Comparison of ENCODE assay signal across 19 mouse cellular contexts in genomic region chr12:14665909-14666308, GRCm38 (mm10).
DNase-seq lines count a peak whose midpoint lies in the region; ATAC-seq and TF ChIP-seq lines count a peak whose summit lies in the region.
"Had no signal": no experiment of that assay in that cellular context is flagged by ENCODE, and none has a peak within 500 bp of the region (broad histone marks: within the 10 kb centered on the region; RNA-seq: fewer than 3 reads in every experiment).

No protein-coding gene starts in this region.

- H3K27me3 ChIP-seq in hindbrain, postnatal 0 days (ENCODE audit: insufficient read depth, low read length) = no peaks in the 10 kb centered on the region
- no peaks in the 10 kb centered on the region for H3K27me3 ChIP-seq in hindbrain, embryonic 12.5 days
- H3K27me3 ChIP-seq: intestine, embryonic 15.5 days had no signal

- no peak overlapping the region for H3K4me3 ChIP-seq in hindbrain, postnatal 0 days (ENCODE audit: low read length)
- no peak overlapping the region for H3K4me3 ChIP-seq in hindbrain, embryonic 12.5 days
- H3K4me3 ChIP-seq: embryonic facial prominence, embryonic 10.5 days; erythroblast, embryonic 14.5 days; heart, embryonic 10.5 days; intestine, embryonic 15.5 days; myocyte had no signal

- no peaks in the 10 kb centered on the region for H3K36me3 ChIP-seq in hindbrain, postnatal 0 days (ENCODE audit: insufficient read depth, low read length)
- no peaks in the 10 kb centered on the region for H3K36me3 ChIP-seq in hindbrain, embryonic 12.5 days
- H3K36me3 ChIP-seq: embryonic facial prominence, embryonic 10.5 days; heart, embryonic 10.5 days; intestine, embryonic 15.5 days had no signal

- DNase-seq in hindbrain, postnatal 0 days (ENCODE audit: low spot score) = peak; percentile 70
- DNase-seq in Muller cell, postnatal 12 days (ENCODE audit: inconsistent ontology term) = peak; percentile 88
- peak; percentile 61 for DNase-seq in brain, embryonic 14.5 days (ENCODE audit: low read depth)
- DNase-seq in right cerebral cortex, adult 2 months (ENCODE audit: low spot score in 2 of 2) = peak; percentile 2 to 7
- DNase-seq in embryo, embryonic 10 days (ENCODE audit: low spot score) = no peak
- DNase-seq in B cell, adult 2 months = no peak
- DNase-seq: adrenal gland, postnatal 14 days; cerebellum, adult 9-11 months; gastrocnemius, postnatal 14 days; kidney, postnatal 10 days; lung, adult 18-20 months; lung, postnatal 4 days had no signal

- no peak for TF ChIP-seq POLR2A in brain, embryonic 14.5 days (IDR thresholded peaks at IDR 0.05; ENCODE audit: borderline replicate concordance, extremely low read depth, insufficient read depth, insufficient read length, poor library complexity, severe bottlenecking)

- ATAC-seq in hindbrain, postnatal 0 days = peak; percentile 87
- no peak for ATAC-seq in hindbrain, embryonic 12.5 days (ENCODE audit: low FRiP score)
- ATAC-seq: intestine, embryonic 15.5 days had no signal

- 53% methylated on average over 2 of the region's 2 CpGs for WGBS in hindbrain, postnatal 0 days
- 85% methylated on average over 2 of the region's 2 CpGs for WGBS in hindbrain, embryonic 12.5 days

- no peak overlapping the region for H3K4me2 ChIP-seq in hindbrain, postnatal 0 days (ENCODE audit: low read depth, low read length)
- H3K4me2 ChIP-seq in hindbrain, embryonic 12.5 days (replicated peaks) = no peak overlapping the region
- H3K4me2 ChIP-seq: intestine, embryonic 15.5 days; midbrain, embryonic 11.5 days had no signal

- H3K9ac ChIP-seq in hindbrain, postnatal 0 days (replicated peaks; ENCODE audit: low read length) = no peak overlapping the region
- H3K9ac ChIP-seq in hindbrain, embryonic 12.5 days = no peak overlapping the region
- H3K9ac ChIP-seq: intestine, embryonic 15.5 days had no signal

- H3K27ac ChIP-seq in hindbrain, postnatal 0 days = no peak overlapping the region
- H3K27ac ChIP-seq in hindbrain, embryonic 12.5 days = no peak overlapping the region
- H3K27ac ChIP-seq: embryonic facial prominence, embryonic 10.5 days; heart, embryonic 10.5 days; intestine, embryonic 15.5 days had no signal

- no peaks in the 10 kb centered on the region for H3K4me1 ChIP-seq in hindbrain, postnatal 0 days (ENCODE audit: insufficient read depth, low read length)
- H3K4me1 ChIP-seq in hindbrain, embryonic 12.5 days = no peaks in the 10 kb centered on the region
- H3K4me1 ChIP-seq: embryonic facial prominence, embryonic 10.5 days; heart, embryonic 10.5 days; intestine, embryonic 15.5 days had no signal

- no peak for TF ChIP-seq CTCF in hindbrain, postnatal 0 days (IDR thresholded peaks at IDR 0.05; ENCODE audit: low read depth)
- no peak for TF ChIP-seq CTCF in brain, embryonic 14.5 days (IDR thresholded peaks at IDR 0.05; ENCODE audit: borderline replicate concordance, extremely low read depth, insufficient read depth, insufficient read length)

- no peaks in the 10 kb centered on the region for H3K9me3 ChIP-seq in hindbrain, postnatal 0 days (ENCODE audit: low read length)
- H3K9me3 ChIP-seq in hindbrain, embryonic 12.5 days (replicated peaks) = no peaks in the 10 kb centered on the region
- H3K9me3 ChIP-seq: embryonic facial prominence, embryonic 10.5 days; heart, embryonic 10.5 days; intestine, embryonic 15.5 days had no signal

Comparison
In these comparisons a context has a peak if more than half of its experiments do, and no peak if none do; other contexts are left out.
1. DNase-seq: peak in hindbrain, postnatal 0 days (single experiment), Muller cell, postnatal 12 days (single experiment), brain, embryonic 14.5 days (single experiment) and right cerebral cortex, adult 2 months (2 of 2); none in embryo, embryonic 10 days (single experiment) and B cell, adult 2 months (0 of 2).